ENCODE assay signal across 8 mouse cellular contexts in genomic region chr17:86166051-86166566, GRCm38 (mm10). TPM values are rescaled to one million over a fixed set of nuclear protein-coding genes. Genes with fewer than 3 reads are reported as not detected.
DNase-seq lines count a peak whose midpoint lies in the region; ATAC-seq lines count a peak whose summit lies in the region.

No protein-coding gene starts in this region.

- no peak for ATAC-seq in CD4-positive, CD25-positive, alpha-beta regulatory T cell, adult 4 months
- ATAC-seq in liver, embryonic 13.5 days (ENCODE audit: low read depth) = no peak
- no peak for ATAC-seq in megakaryocyte progenitor cell, adult 5-6 weeks (replicated peaks; ENCODE audit: poor library complexity)

- WGBS in liver, embryonic 13.5 days (ENCODE audit: insufficient replicate concordance) = 8% methylated on average over 19 of the region's 19 CpGs

- peak overlapping the region; percentile 75 for H3K4me3 ChIP-seq in liver, embryonic 13.5 days (replicated peaks)

- H3K4me1 ChIP-seq in liver, embryonic 13.5 days (replicated peaks) = peaks cover 52% of the 10 kb centered on the region

- peak overlapping the region; percentile 96 for H3K4me2 ChIP-seq in liver, embryonic 13.5 days

- H3K27me3 ChIP-seq in liver, embryonic 13.5 days = peaks cover 44% of the 10 kb centered on the region

- peak overlapping the region; percentile 86 for H3K27ac ChIP-seq in liver, embryonic 13.5 days

- peak; percentile 35 for DNase-seq in CD4-positive, CD25-positive, alpha-beta regulatory T cell, adult 2 months (ENCODE audit: low read depth, low spot score)
- peak; percentile 14 for DNase-seq in thymus, postnatal 4 days
- no peak for DNase-seq in thymus, adult 18-20 months
- no peak for DNase-seq in liver, embryonic 13.5 days
- DNase-seq in adipocyte (ENCODE audit: low spot score) = no peak
- DNase-seq in frontal cortex, adult 2 months (ENCODE audit: extremely low spot score in 1 of 2, low spot score in 1 of 2) = no peak

- no peaks in the 10 kb centered on the region for H3K9me3 ChIP-seq in liver, embryonic 13.5 days (replicated peaks)

- peak overlapping the region; percentile 82 for H3K9ac ChIP-seq in liver, embryonic 13.5 days

- no peaks in the 10 kb centered on the region for H3K36me3 ChIP-seq in liver, embryonic 13.5 days

RNA-seq across cellular contexts. Expression of gene Prkce, which starts 1.5 kb away (rescaled TPM):
- polyA plus RNA-seq in CD4-positive, CD25-positive, alpha-beta regulatory T cell, adult 4 months (2017; shearing (Covaris generic)) = 1 to 10 TPM; 3.5 to 4.6 TPM
- polyA plus RNA-seq in liver, embryonic 13.5 days (2015; fragmentation: Nextera tagmentation; extraction: Ambion mirVana) = 0.80 and 0.90 TPM in 2 replicates
- 4.2 and 4.8 TPM in 2 replicates for total RNA-seq in megakaryocyte progenitor cell, adult 5-6 weeks (2015)
- 1.7 and 3.1 TPM in 2 replicates for total RNA-seq in megakaryocyte progenitor cell, adult 5-6 weeks (2017)
- polyA plus RNA-seq in frontal cortex, adult 2 months (2012; rRNA removed) = 83.3 and 96.6 TPM in 2 replicates

RNA-seq across cellular contexts. Expression of gene Srbd1, which starts 21.1 kb away (rescaled TPM):
- 10 to 100 TPM; 13.9 to 17.4 TPM for polyA plus RNA-seq in CD4-positive, CD25-positive, alpha-beta regulatory T cell, adult 4 months (2017; shearing (Covaris generic))
- polyA plus RNA-seq in liver, embryonic 13.5 days (2015; fragmentation: Nextera tagmentation; extraction: Ambion mirVana) = 9.0 and 12.4 TPM in 2 replicates
- 22.6 and 33.1 TPM in 2 replicates for total RNA-seq in megakaryocyte progenitor cell, adult 5-6 weeks (2015)
- 22.9 and 25.8 TPM in 2 replicates for total RNA-seq in megakaryocyte progenitor cell, adult 5-6 weeks (2017)
- 7.1 and 8.2 TPM in 2 replicates for polyA plus RNA-seq in frontal cortex, adult 2 months (2012; rRNA removed)

Comparison
In these comparisons a context has a peak if more than half of its experiments do, and no peak if none do; other contexts are left out.
1. DNase-seq: peak in CD4-positive, CD25-positive, alpha-beta regulatory T cell, adult 2 months (single experiment) and thymus, postnatal 4 days (single experiment); none in thymus, adult 18-20 months (0 of 2), liver, embryonic 13.5 days (single experiment), adipocyte (single experiment) and frontal cortex, adult 2 months (0 of 2).
2. RNA of gene Prkce, which starts 1.5 kb away (polyA plus RNA-seq): 83.3 to 96.6 TPM in frontal cortex, adult 2 months; 3.5 to 4.6 TPM in CD4-positive, CD25-positive, alpha-beta regulatory T cell, adult 4 months and 0.80 to 0.90 TPM in liver, embryonic 13.5 days; every median in the first group is over 10 times any median in the second.